Mouse (Mus musculus): ENCODE results near the gene Gm10282.

- no peak for TF ChIP-seq HCFC1 (IDR thresholded peaks at IDR 0.05; ENCODE audit: low read depth, low read length)
- TF ChIP-seq POLR2A (IDR thresholded peaks at IDR 0.05; ENCODE audit: low read depth, low read length) = no peak
- TF ChIP-seq CTCF (conservative IDR thresholded peaks at IDR 0.05 in 1 of 2, IDR thresholded peaks at IDR 0.05 in 1 of 2; ENCODE audit: low read depth in 2 of 2, low read length in 2 of 2) = peak; percentile 98 to 99
- no peak for TF ChIP-seq GABPA (IDR thresholded peaks at IDR 0.05; ENCODE audit: insufficient replicate concordance, low read depth, low read length)
- TF ChIP-seq RCOR1 (conservative IDR thresholded peaks at IDR 0.05; ENCODE audit: low read depth, low read length) = 0 out of 2 replicates have a peak, but pooled peaks have one; percentile 27
- TF ChIP-seq NRF1 (IDR thresholded peaks at IDR 0.05; ENCODE audit: low read depth, low read length) = peak; percentile 16; the same call in 1 of the 2 replicates
- TF ChIP-seq MAZ (IDR thresholded peaks at IDR 0.05; ENCODE audit: low read depth, low read length) = no peak
- 0 out of 2 replicates have a peak, but pooled peaks have one; percentile 65 for TF ChIP-seq E2F4 (IDR thresholded peaks at IDR 0.05; ENCODE audit: insufficient replicate concordance, low read depth, low read length)
- no peak for TF ChIP-seq POLR2AphosphoS2 (IDR thresholded peaks at IDR 0.05; ENCODE audit: low read depth, low read length)
- TF ChIP-seq USF1 (IDR thresholded peaks at IDR 0.05; ENCODE audit: low read depth, low read length) = no peak
- TF ChIP-seq MEF2A (IDR thresholded peaks at IDR 0.05; ENCODE audit: borderline replicate concordance, low read depth, low read length) = no peak
Measured at GRCm38 (mm10) chr8:72261019-72261418, 44.0 kb downstream of the Gm10282 start.
